Mouse (Mus musculus) thymus, adult 2 months (tissue): ENCODE measurements around the gene Myo1c. TPM values are rescaled to one million over a fixed set of nuclear protein-coding genes. Genes with fewer than 3 reads are reported as not detected.

Experiments
- DNase-seq: peaks from one replicate; pipeline ENCODE4 v3.0.0; 2021
- H3K27ac ChIP-seq: fragments of 200-500 bp; 2 replicates; pipeline ENCODE4 v1.5.1; 2012; ENCODE audit warnings: low read length, control low read depth; ENCODE audit not compliant: control insufficient read depth, insufficient read depth
- H3K27me3 ChIP-seq: fragments of 200-500 bp; 2 replicates; pipeline ENCODE4 v1.6.1; 2012; ENCODE audit warnings: mild to moderate bottlenecking, low read length, moderate library complexity, mixed read lengths; ENCODE audit not compliant: control insufficient read depth, insufficient read depth
- H3K36me3 ChIP-seq: fragments of 200-500 bp; 2 replicates; pipeline ENCODE4 v1.6.1; 2012; ENCODE audit warnings: mild to moderate bottlenecking, low read length, moderate library complexity; ENCODE audit not compliant: control insufficient read depth, insufficient read depth
- H3K4me1 ChIP-seq: fragments of 200-500 bp; replicated peaks from 2 replicates; pipeline ENCODE4 v1.6.1; 2012; ENCODE audit warnings: low read length; ENCODE audit not compliant: control insufficient read depth, insufficient read depth
- H3K4me3 ChIP-seq: fragments of 200-500 bp; 2 replicates; pipeline ENCODE4 v1.5.1; 2012; ENCODE audit warnings: mild to moderate bottlenecking, low read length, control low read depth, moderate library complexity; ENCODE audit not compliant: control insufficient read depth, insufficient read depth
- CTCF ChIP-seq: fragments of 200-500 bp; IDR thresholded peaks from 2 replicates; pipeline ENCODE4 v1.5.1; 2012; ENCODE audit warnings: mild to moderate bottlenecking, control low read depth, low read length, moderate library complexity, borderline replicate concordance; ENCODE audit not compliant: control insufficient read depth, poor library complexity, insufficient read depth; ENCODE audit errors: extremely low read depth
- POLR2A ChIP-seq: fragments of 200-500 bp; IDR thresholded peaks from 2 replicates; pipeline ENCODE4 v1.6.1; 2012; ENCODE audit warnings: mild to moderate bottlenecking, low read length, control low read depth, moderate library complexity; ENCODE audit not compliant: control insufficient read depth, poor library complexity, insufficient read depth; ENCODE audit errors: extremely low read depth
- WGBS: fragments of 180-500 bp; shearing (Covaris S2); methylation state at CpG from one replicate; pipeline ENCODE4 v1.1.7; 2018; 5-methylcytosine and 5-hydroxymethylcytosine counted together
- polyA plus RNA-seq: library from polyadenylated mRNA; depleted of rRNA; stranded (reverse); fragments of >200 nt; gene quantifications from 2 replicates; pipeline ENCODE4 v1.2.3, GENCODE M21; 2012

Myo1c gene
- polyA plus RNA-seq, 1 experiment, result 90.2 TPM

GRCm38 (mm10) chr11:75677881-75678746 lies 27.8 kb downstream of the Myo1c start:
- Histone ChIP-seq H3K27me3 (no peaks in the 10 kb centered on the region), H3K4me1 (no peaks in the 10 kb centered on the region), H3K36me3 (peaks cover 5% of the 10 kb centered on the region; the same call in 1 of the 2 replicates), H3K4me3 (peak overlapping the region; percentile 48; the same call in 1 of the 2 replicates), H3K27ac (peak overlapping the region; percentile 69)
- TF ChIP-seq POLR2A (no peak), CTCF (no peak)
- WGBS, result 100% methylated on average over 3 of the region's 3 CpGs
- DNase-seq, result no peak

GRCm38 (mm10) chr11:75678747-75679438 lies 28.6 kb downstream of the Myo1c start, which contains the start of gene Crk:
Crk (plus strand) TSS chr11:75679259.
- under 1% methylated on average over 55 of the region's 55 CpGs for WGBS
- peak; percentile 99 for DNase-seq
- TF ChIP-seq CTCF (0 out of 2 replicates have a peak, but pooled peaks have one; percentile 25), POLR2A (peak; percentile 98)
- H3K4me3 ChIP-seq, result peak within 1 kb of the TSS; percentile 74
- H3K27me3 ChIP-seq, result no peaks in the 10 kb centered on the region
- peaks cover 5% of the 10 kb centered on the region; the same call in 1 of the 2 replicates for H3K36me3 ChIP-seq
- peak within 1 kb of the TSS; percentile 69 for H3K27ac ChIP-seq
- H3K4me1 ChIP-seq, result no peaks in the 10 kb centered on the region

GRCm38 (mm10) chr11:75679439-75680171 lies 29.3 kb downstream of the Myo1c start:
- WGBS, result 2% methylated on average over 43 of the region's 43 CpGs
- TF ChIP-seq CTCF, result no peak
- no peak for TF ChIP-seq POLR2A
- H3K27ac ChIP-seq, result peak overlapping the region; percentile 26
- no peak for DNase-seq
- H3K27me3 ChIP-seq, result no peaks in the 10 kb centered on the region
- peaks cover 5% of the 10 kb centered on the region; the same call in 1 of the 2 replicates for H3K36me3 ChIP-seq
- peak overlapping the region; percentile 74 for H3K4me3 ChIP-seq
- no peaks in the 10 kb centered on the region for H3K4me1 ChIP-seq

GRCm38 (mm10) chr11:75684462-75684861 lies 34.2 kb downstream of the Myo1c start:
- WGBS, result 95% methylated on average over 5 of the region's 5 CpGs
- Histone ChIP-seq H3K4me1 (no peaks in the 10 kb centered on the region), H3K4me3 (no peak overlapping the region), H3K36me3 (peaks cover 11% of the 10 kb centered on the region), H3K27me3 (no peaks in the 10 kb centered on the region), H3K27ac (no peak overlapping the region)
- no peak for DNase-seq
- TF ChIP-seq CTCF, result no peak
- TF ChIP-seq POLR2A, result no peak

GRCm38 (mm10) chr11:75684956-75685355 lies 34.7 kb downstream of the Myo1c start:
- WGBS, result 89% methylated on average over 2 of the region's 2 CpGs

More at GRCm38 (mm10) chr11:75684956-75685355, 34.7 kb downstream of the Myo1c start:
- Histone ChIP-seq H3K4me3 (no peak overlapping the region), H3K4me1 (no peaks in the 10 kb centered on the region), H3K27me3 (no peaks in the 10 kb centered on the region), H3K36me3 (peaks cover 11% of the 10 kb centered on the region), H3K27ac (no peak overlapping the region)
- TF ChIP-seq POLR2A (no peak), CTCF (no peak)
- no peak for DNase-seq
